Mouse (Mus musculus) heart, embryonic 16.5 days (tissue): Measurements from ENCODE around the gene Hoxa7. TPM values are rescaled to one million over a fixed set of nuclear protein-coding genes. Genes with fewer than 3 reads are reported as not detected.
A peak's percentile ranks its signal among the peaks of the same experiment; 100 is the strongest.

Experiments
- ATAC-seq: fragments of 200-750 bp; cut with Nextera tagmentation; replicated peaks from 2 replicates; pipeline ENCODE4 v1.8.0; 2017; ENCODE audit warnings: moderate number of reproducible peaks; ENCODE audit not compliant: insufficient read depth, low FRiP score; ENCODE audit errors: extremely low read depth
- H3K27ac ChIP-seq: fragments of 300-500 bp; sonication (generic); 2 replicates; pipeline ENCODE4 v1.5.1; 2014; ENCODE audit warnings: mild to moderate bottlenecking, low read length, control low read depth, moderate library complexity
- H3K27me3 ChIP-seq: fragments of 300-500 bp; sonication (generic); 2 replicates; pipeline ENCODE4 v1.6.1; 2014; ENCODE audit warnings: low read length, mixed read lengths; ENCODE audit not compliant: control insufficient read depth, insufficient read depth
- H3K36me3 ChIP-seq: fragments of 300-500 bp; sonication (generic); 2 replicates; pipeline ENCODE4 v1.6.1; 2014; ENCODE audit not compliant: control insufficient read depth, insufficient read depth
- H3K4me1 ChIP-seq: fragments of 300-500 bp; sonication (generic); 2 replicates; pipeline ENCODE4 v1.6.1; 2014; ENCODE audit warnings: low read length, mixed read lengths; ENCODE audit not compliant: control insufficient read depth, insufficient read depth
- H3K4me2 ChIP-seq: fragments of 300-500 bp; sonication (generic); 2 replicates; pipeline ENCODE4 v1.6.1; 2014; ENCODE audit warnings: low read depth, mild to moderate bottlenecking, control low read depth, low read length
- H3K4me3 ChIP-seq: fragments of 300-500 bp; sonication (generic); 2 replicates; pipeline ENCODE4 v1.5.1; 2014; ENCODE audit warnings: mild to moderate bottlenecking, control low read depth, low read length
- H3K9ac ChIP-seq: fragments of 300-500 bp; sonication (generic); 2 replicates; pipeline ENCODE4 v1.6.1; 2014; ENCODE audit warnings: low read length, control low read depth
- H3K9me3 ChIP-seq: fragments of 300-500 bp; sonication (generic); replicated peaks from 2 replicates; pipeline ENCODE4 v1.6.1; 2016; ENCODE audit warnings: low read length; ENCODE audit not compliant: control insufficient read depth
- WGBS: fragments of 180-500 bp; shearing (Covaris S2); extraction: QIAGEN DNeasy Blood & Tissue Kit; methylation state at CpG from one replicate; pipeline ENCODE4 v1.1.7; 2014; 5-methylcytosine and 5-hydroxymethylcytosine counted together
- polyA plus RNA-seq: library from polyadenylated mRNA; unstranded; fragments of >200 nt; fragmentation: Nextera tagmentation; extraction: Ambion mirVana; gene quantifications from 2 replicates; pipeline ENCODE4 v1.2.1, GENCODE M21; 2015

Hoxa7 gene
- polyA plus RNA-seq, 1 experiment from 2014 or later: 0.38 TPM

GRCm38 (mm10) chr6:52185834-52186233 lies 35.8 kb downstream of the Hoxa7 start:
- H3K4me3 ChIP-seq: no peak overlapping the region
- no peaks in the 10 kb centered on the region for H3K9me3 ChIP-seq
- no peak overlapping the region for H3K27ac ChIP-seq
- ATAC-seq: no peak
- peaks cover 98% of the 10 kb centered on the region for H3K27me3 ChIP-seq
- no peaks in the 10 kb centered on the region for H3K36me3 ChIP-seq
- WGBS: 29% methylated on average over 3 of the region's 3 CpGs
- H3K9ac ChIP-seq: no peak overlapping the region
- H3K4me2 ChIP-seq: no peak overlapping the region
- H3K4me1 ChIP-seq: no peaks in the 10 kb centered on the region

DNA sequence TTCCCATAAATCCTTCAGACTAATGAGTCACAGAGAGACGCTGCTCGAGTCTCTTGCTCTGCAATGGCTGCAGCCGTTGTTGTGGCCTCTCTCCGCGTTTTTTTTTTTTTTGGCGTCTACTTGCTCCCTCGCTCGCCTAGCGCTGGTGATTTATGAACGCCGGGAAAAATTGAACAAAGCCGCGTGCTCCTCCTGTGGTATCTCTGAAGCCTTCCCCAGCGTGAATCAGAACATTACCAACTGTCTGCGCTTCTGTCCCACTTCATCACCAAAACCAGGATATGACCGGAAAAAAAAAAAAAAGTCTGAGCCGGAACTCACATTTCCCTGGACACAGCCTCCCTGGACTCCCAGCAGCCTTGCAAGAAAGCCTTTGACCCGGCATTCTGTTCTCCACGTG lies 36.4 kb downstream of the Hoxa7 start:
- Histone ChIP-seq H3K27ac (no peak overlapping the region), H3K4me2 (no peak overlapping the region), H3K36me3 (no peaks in the 10 kb centered on the region), H3K9ac (no peak overlapping the region), H3K4me3 (no peak overlapping the region), H3K27me3 (peaks cover 97% of the 10 kb centered on the region), H3K4me1 (no peaks in the 10 kb centered on the region), H3K9me3 (no peaks in the 10 kb centered on the region)
- WGBS: 6% methylated on average over 19 of the region's 19 CpGs
- ATAC-seq: no peak

DNA sequence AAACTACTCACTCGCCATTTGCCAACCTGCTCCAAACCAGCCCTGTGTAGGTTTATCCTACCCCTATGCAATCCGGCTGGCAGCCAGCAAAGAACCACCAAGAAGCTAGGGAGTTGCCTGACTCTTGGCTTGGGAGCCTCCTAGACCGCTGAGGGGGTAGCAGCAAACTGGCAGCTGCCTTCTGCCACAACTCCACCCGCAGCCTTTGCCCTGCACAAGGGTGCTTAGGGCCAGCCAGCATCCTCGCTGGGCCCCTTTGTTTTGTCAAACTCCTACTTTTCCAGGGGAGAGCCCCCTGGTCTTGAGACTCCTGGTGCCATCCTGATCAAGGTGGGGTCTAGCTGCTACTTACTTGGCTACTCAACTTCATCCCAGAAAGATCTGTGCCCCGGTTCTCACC lies 37.0 kb downstream of the Hoxa7 start:
- Histone ChIP-seq H3K9me3 (no peaks in the 10 kb centered on the region), H3K4me3 (no peak overlapping the region), H3K27me3 (peaks cover 97% of the 10 kb centered on the region), H3K4me2 (no peak overlapping the region), H3K9ac (no peak overlapping the region), H3K4me1 (no peaks in the 10 kb centered on the region), H3K27ac (no peak overlapping the region), H3K36me3 (no peaks in the 10 kb centered on the region)
- ATAC-seq: no peak
- WGBS: 11% methylated on average over 6 of the region's 6 CpGs

DNA sequence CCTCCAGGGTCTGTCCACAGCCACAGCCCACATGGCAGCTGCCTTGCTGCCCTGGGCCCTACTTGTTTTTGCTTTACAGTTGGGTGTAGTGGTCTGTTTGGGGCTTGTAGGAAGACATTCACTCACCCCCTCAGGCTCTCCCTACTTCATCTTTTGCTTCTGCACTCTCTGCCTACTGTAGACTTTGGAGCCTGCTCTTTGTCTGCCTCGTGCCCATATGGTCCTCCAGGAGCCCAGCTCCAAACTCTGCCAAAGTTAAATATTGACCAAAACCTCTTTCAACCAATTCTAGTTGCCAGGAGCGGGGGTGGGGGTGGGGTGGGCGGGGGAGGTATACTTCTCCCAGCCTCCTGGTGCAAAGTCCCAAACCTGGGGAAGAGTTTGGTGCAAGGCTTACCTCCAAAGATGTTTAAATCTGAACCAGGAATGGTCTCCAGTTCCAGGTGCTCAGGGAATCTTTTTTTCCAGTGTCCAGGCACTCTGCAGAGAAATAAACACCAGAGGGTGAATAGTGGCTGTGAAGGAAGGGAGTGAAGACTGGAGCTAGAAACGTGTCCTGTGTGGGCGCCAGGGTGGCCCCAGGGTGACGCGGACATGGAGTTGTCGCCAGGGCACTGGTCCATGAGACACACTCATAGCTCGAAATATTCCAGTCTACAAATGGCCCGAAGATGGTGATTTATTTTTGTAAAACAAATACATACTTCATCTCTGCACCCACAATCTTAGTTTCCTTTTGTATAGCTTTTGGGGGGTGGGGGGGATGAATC lies 38.2 kb downstream of the Hoxa7 start:
- no peaks in the 10 kb centered on the region for H3K9me3 ChIP-seq
- H3K4me1 ChIP-seq: no peaks in the 10 kb centered on the region
- no peak overlapping the region for H3K4me3 ChIP-seq
- H3K4me2 ChIP-seq: no peak overlapping the region
- WGBS: 24% methylated on average over 10 of the region's 10 CpGs
- H3K27me3 ChIP-seq: peaks cover 97% of the 10 kb centered on the region
- no peaks in the 10 kb centered on the region for H3K36me3 ChIP-seq
- no peak for ATAC-seq
- H3K9ac ChIP-seq: no peak overlapping the region
- no peak overlapping the region for H3K27ac ChIP-seq

DNA sequence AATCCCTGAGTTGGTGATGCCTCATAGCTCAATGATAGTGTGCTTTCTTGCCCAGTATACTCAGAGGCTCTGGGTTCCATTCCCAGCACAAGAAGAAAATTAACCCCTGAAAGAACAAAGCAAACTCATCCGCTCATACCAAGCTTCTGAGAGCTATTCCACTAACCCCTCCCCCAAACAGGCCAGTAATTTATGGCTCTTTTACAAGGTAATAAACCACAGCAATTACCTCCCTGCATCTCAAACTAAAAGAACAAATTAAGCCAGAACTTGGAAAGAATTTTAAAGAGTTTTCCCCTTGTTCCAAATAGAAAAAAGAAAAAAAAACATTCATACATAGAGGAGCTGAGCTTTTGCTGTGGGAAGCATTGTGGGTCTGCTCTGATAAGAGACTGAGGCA lies 38.9 kb downstream of the Hoxa7 start:
- no peak overlapping the region for H3K4me3 ChIP-seq
- H3K4me1 ChIP-seq: no peaks in the 10 kb centered on the region
- H3K36me3 ChIP-seq: no peaks in the 10 kb centered on the region
- peaks cover 96% of the 10 kb centered on the region for H3K27me3 ChIP-seq
- no peak overlapping the region for H3K9ac ChIP-seq
- no peaks in the 10 kb centered on the region for H3K9me3 ChIP-seq
- ATAC-seq: no peak
- no peak overlapping the region for H3K27ac ChIP-seq
- H3K4me2 ChIP-seq: no peak overlapping the region
- 32% methylated on average over 1 of the region's 1 CpGs for WGBS

DNA sequence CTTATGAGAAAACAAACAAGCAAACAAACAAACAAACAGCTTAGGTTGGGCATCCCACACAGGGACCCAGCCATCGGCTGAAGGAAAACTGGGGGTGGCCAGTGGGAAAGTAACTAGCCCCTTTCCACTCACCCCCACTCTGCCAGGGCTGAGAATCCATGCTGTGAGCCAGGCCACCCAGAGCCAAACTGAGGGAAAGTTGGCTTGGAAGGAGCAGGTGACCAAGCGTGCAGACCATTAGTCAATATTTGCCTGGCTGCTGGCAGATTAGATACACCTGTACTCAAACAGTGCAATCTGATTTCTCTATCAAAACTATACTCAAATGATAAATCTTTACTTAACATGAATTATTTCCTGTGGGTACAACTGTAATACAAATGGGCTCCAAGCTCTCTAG lies 39.6 kb downstream of the Hoxa7 start:
- H3K9ac ChIP-seq: no peak overlapping the region
- H3K9me3 ChIP-seq: no peaks in the 10 kb centered on the region
- H3K27ac ChIP-seq: no peak overlapping the region
- WGBS: 37% methylated on average over 2 of the region's 2 CpGs
- ATAC-seq: no peak
- no peaks in the 10 kb centered on the region for H3K4me1 ChIP-seq
- H3K27me3 ChIP-seq: peaks cover 96% of the 10 kb centered on the region
- no peaks in the 10 kb centered on the region for H3K36me3 ChIP-seq
- no peak overlapping the region for H3K4me2 ChIP-seq
- no peak overlapping the region for H3K4me3 ChIP-seq

- 22% methylated on average over 3 of the region's 3 CpGs for WGBS
- no peaks in the 10 kb centered on the region for H3K36me3 ChIP-seq
- no peak overlapping the region for H3K9ac ChIP-seq
- H3K4me2 ChIP-seq: peak overlapping the region; percentile 19; the same call in 1 of the 2 replicates
- H3K4me3 ChIP-seq: no peak overlapping the region
- no peaks in the 10 kb centered on the region for H3K4me1 ChIP-seq
- H3K27me3 ChIP-seq: peaks cover 95% of the 10 kb centered on the region
- H3K27ac ChIP-seq: no peak overlapping the region
- H3K9me3 ChIP-seq: no peaks in the 10 kb centered on the region
- ATAC-seq: no peak
These were observed 40.9 kb downstream of the Hoxa7 start for GRCm38 (mm10) chr6:52180726-52181125.

GRCm38 (mm10) chr6:52180213-52180710 lies 41.4 kb downstream of the Hoxa7 start:
- no peak overlapping the region for H3K27ac ChIP-seq

DNA sequence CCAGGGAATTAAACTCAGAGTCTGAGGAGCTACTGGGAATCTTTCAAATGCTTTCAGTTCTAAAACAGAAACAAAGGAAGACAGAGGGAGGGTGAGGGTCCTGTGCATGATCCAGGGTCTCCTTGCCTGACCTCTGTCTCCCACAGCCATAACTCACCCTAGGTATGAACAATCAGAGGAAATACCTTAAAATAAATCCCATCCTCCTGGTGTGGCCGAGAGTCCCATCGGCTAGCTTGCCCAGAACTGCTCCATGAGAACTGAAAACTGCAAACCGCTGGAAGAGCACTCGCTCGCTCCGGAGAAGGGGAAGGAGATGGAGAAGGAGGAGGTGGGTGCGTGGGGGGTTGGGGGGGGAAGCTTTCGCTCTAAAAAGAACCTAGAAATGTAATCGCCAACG lies 42.0 kb downstream of the Hoxa7 start:
- H3K27me3 ChIP-seq: peaks cover 97% of the 10 kb centered on the region
- ATAC-seq: no peak
- 8% methylated on average over 10 of the region's 10 CpGs for WGBS
- peak overlapping the region; percentile 49 for H3K4me2 ChIP-seq
- H3K4me1 ChIP-seq: no peaks in the 10 kb centered on the region
- H3K9ac ChIP-seq: peak overlapping the region; percentile 15; the same call in 1 of the 2 replicates
- no peak overlapping the region; the same call in 1 of the 2 replicates for H3K27ac ChIP-seq
- no peaks in the 10 kb centered on the region for H3K9me3 ChIP-seq
- H3K36me3 ChIP-seq: no peaks in the 10 kb centered on the region
- peak overlapping the region; percentile 25 for H3K4me3 ChIP-seq

More at GRCm38 (mm10) chr6:52180213-52180710, 41.4 kb downstream of the Hoxa7 start:
- peak overlapping the region; percentile 23 for H3K4me3 ChIP-seq
- ATAC-seq: no peak
- no peaks in the 10 kb centered on the region for H3K4me1 ChIP-seq
- 14% methylated on average over 11 of the region's 11 CpGs for WGBS
- H3K9me3 ChIP-seq: no peaks in the 10 kb centered on the region
- no peaks in the 10 kb centered on the region for H3K36me3 ChIP-seq
- H3K4me2 ChIP-seq: peak overlapping the region; percentile 49
- H3K27me3 ChIP-seq: peaks cover 95% of the 10 kb centered on the region
- no peak overlapping the region for H3K9ac ChIP-seq
